Mouse (Mus musculus) macrophage (primary cell): Measurements from ENCODE around the gene Runx2. TPM values are rescaled to one million over a fixed set of nuclear protein-coding genes. Genes with fewer than 3 reads are reported as not detected.

Source experiments
- H3K27ac ChIP-seq: fragments of 350-480 bp; formaldehyde crosslinking; 2 replicates; pipeline ENCODE4 v1.9.0; 2021
- H3K36me3 ChIP-seq: fragments of 350-480 bp; formaldehyde crosslinking; 2 replicates; pipeline ENCODE4 v1.9.0; 2021; ENCODE audit errors: inconsistent target
- H3K4me3 ChIP-seq: fragments of 350-480 bp; formaldehyde crosslinking; 2 replicates; pipeline ENCODE4 v1.9.0; 2021; ENCODE audit errors: inconsistent target
- H3K79me2 ChIP-seq: fragments of 350-480 bp; formaldehyde crosslinking; 2 replicates; pipeline ENCODE4 v1.9.0; 2021; ENCODE audit errors: inconsistent target
- WGBS: methylation state at CpG from one replicate; pipeline ENCODE4 v1.1.7; 2026; ENCODE audit warnings: inconsistent platforms; ENCODE audit not compliant: missing documents; 5-methylcytosine and 5-hydroxymethylcytosine counted together
- polyA plus RNA-seq: library from polyadenylated mRNA; stranded (reverse); fragments of 250-400 nt; gene quantifications from 3 replicates; pipeline ENCODE4 v1.2.4, GENCODE M21; 2018; ENCODE audit warnings: inconsistent platforms
- total RNA-seq, 78 experiments: library from RNA; depleted of rRNA; stranded (reverse); fragments of 250-400 nt; gene quantifications; 1 replicate in 9 of 78; 2 replicates in 24 of 78; 3 replicates in 43 of 78; 4 replicates in 2 of 78; pipeline ENCODE4 v1.2.4; 2018; ENCODE audit warnings: inconsistent platforms in 56 of 78

The Runx2 gene
- total RNA-seq (2018; cell fraction: chromatin; rRNA removed), result 10 to 100 TPM in 6 of 26 experiments, 1 to 10 TPM in 20; 2.4 to 20.9 (median 7.3) TPM
- 1 to 10 TPM; 1.4 to 5.7 (median 2.7) TPM for total RNA-seq (2018; cell fraction: cytosol; rRNA removed)
- total RNA-seq (2018; cell fraction: nucleus; rRNA removed), result 10 to 100 TPM in 2 of 26 experiments, 1 to 10 TPM in 24; 2.8 to 13.2 (median 6.1) TPM
- polyA plus RNA-seq, result 1.5 to 2.8 TPM (median 1.7 TPM) in 3 replicates

- no peaks in the 10 kb centered on the region for H3K79me2 ChIP-seq
- peak within 1 kb of the TSS; percentile 8; the same call in 1 of the 2 replicates for H3K4me3 ChIP-seq
- 16% methylated on average over 3 of the region's 3 CpGs for WGBS
- H3K36me3 ChIP-seq, result no peaks in the 10 kb centered on the region
- H3K27ac ChIP-seq, result no peak within 1 kb of the TSS
Measured at GRCm38 (mm10) chr17:44814508-44815175, at the start of gene Runx2. TSS of gene Runx2 (minus strand) at chr17:44814797.

- Histone ChIP-seq H3K4me3 (no peak overlapping the region), H3K27ac (no peak overlapping the region), H3K79me2 (no peaks in the 10 kb centered on the region), H3K36me3 (no peaks in the 10 kb centered on the region)
- WGBS, result 100% methylated on average over 6 of the region's 6 CpGs
Measured at GRCm38 (mm10) chr17:44863165-44863564, 48.6 kb upstream of the Runx2 start.

GRCm38 (mm10) chr17:44842184-44842583 is 27.6 kb upstream of the Runx2 start:
- Histone ChIP-seq H3K27ac (no peak overlapping the region), H3K79me2 (no peaks in the 10 kb centered on the region), H3K4me3 (no peak overlapping the region), H3K36me3 (no peaks in the 10 kb centered on the region)
- 94% methylated on average over 4 of the region's 4 CpGs for WGBS

DNA sequence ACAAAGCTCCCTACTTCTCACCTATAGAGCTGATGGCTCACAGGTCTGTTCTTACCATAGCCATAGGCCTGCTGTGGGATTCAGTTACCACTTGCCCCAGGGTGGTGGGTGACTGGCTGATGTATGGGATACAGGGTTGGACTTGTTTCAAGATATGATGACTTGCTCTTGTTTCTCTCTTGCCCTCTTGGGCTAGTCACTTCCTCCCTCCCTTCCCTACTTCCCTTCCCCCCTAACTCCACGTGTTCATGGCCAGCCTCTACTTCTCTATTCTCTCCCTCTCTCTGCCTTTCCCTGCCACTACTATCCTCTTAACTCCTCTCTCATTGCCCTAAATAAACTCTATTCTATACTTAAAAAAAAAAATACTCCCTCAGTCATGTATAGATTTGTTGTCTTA is 16.6 kb upstream of the Runx2 start:
- Histone ChIP-seq H3K79me2 (no peaks in the 10 kb centered on the region), H3K4me3 (no peak overlapping the region), H3K36me3 (no peaks in the 10 kb centered on the region), H3K27ac (no peak overlapping the region)
- 0% methylated on average over 1 of the region's 1 CpGs for WGBS

DNA sequence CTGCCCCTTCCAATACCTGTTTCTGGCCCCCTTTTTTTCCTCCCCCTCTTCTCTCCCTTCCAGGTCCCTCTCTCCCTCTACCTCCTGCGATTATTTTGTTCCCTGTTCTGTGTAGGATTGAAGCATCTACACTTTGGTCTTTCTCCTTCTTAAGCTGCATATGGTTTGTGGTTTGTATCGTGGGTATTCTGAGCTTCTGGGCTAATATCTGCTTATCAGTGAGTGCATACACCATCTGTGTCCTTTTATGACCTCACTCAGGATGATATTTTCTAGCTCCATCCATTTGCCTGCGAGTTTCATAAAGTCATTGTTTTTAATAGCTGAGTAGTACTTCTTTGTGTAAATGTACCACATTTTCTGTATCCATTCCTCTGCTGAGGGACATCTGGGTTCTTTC is 15.0 kb upstream of the Runx2 start:
- no peaks in the 10 kb centered on the region for H3K79me2 ChIP-seq
- no peaks in the 10 kb centered on the region for H3K36me3 ChIP-seq
- no peak overlapping the region for H3K4me3 ChIP-seq
- 73% methylated on average over 3 of the region's 3 CpGs for WGBS
- no peak overlapping the region for H3K27ac ChIP-seq

- H3K79me2 ChIP-seq, result no peaks in the 10 kb centered on the region
- no peaks in the 10 kb centered on the region for H3K36me3 ChIP-seq
- no peak overlapping the region for H3K4me3 ChIP-seq
- no peak overlapping the region for H3K27ac ChIP-seq
- WGBS, result 94% methylated on average over 4 of the region's 4 CpGs
Measured at GRCm38 (mm10) chr17:44827964-44828363, 13.4 kb upstream of the Runx2 start.

- WGBS, result 89% methylated on average over 3 of the region's 3 CpGs
- no peak overlapping the region for H3K27ac ChIP-seq
- H3K4me3 ChIP-seq, result no peak overlapping the region
- H3K79me2 ChIP-seq, result no peaks in the 10 kb centered on the region
- H3K36me3 ChIP-seq, result no peaks in the 10 kb centered on the region
Measured at GRCm38 (mm10) chr17:44827124-44827523, 12.5 kb upstream of the Runx2 start.

DNA sequence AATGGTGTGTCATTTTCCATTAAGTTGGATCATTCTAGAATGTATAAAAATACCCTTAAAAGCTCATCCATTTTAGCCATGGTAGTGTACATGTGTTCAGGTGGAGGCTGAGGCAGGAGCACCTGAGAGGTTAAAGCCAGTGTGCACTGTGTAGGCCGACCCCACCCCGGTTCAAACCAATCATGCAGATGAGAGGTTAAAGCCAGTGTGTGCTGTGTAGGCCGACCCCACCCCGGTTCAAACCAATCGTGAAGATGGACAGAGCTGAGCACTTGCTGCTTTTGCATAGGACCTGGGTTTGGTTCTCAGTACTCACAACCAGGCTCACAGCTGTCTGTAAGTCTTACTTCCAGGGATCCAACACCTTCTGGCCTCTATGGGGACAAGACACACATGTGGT is 7.3 kb upstream of the Runx2 start:
- Histone ChIP-seq H3K4me3 (no peak overlapping the region), H3K36me3 (no peaks in the 10 kb centered on the region), H3K27ac (no peak overlapping the region), H3K79me2 (no peaks in the 10 kb centered on the region)
- WGBS, result 95% methylated on average over 5 of the region's 5 CpGs

- Histone ChIP-seq H3K4me3 (no peak overlapping the region), H3K27ac (no peak overlapping the region), H3K79me2 (no peaks in the 10 kb centered on the region), H3K36me3 (no peaks in the 10 kb centered on the region)
- WGBS, result 72% methylated on average over 4 of the region's 4 CpGs
Measured at GRCm38 (mm10) chr17:44819816-44820215, 5.2 kb upstream of the Runx2 start.

- Histone ChIP-seq H3K27ac (no peak overlapping the region), H3K36me3 (no peaks in the 10 kb centered on the region), H3K4me3 (no peak overlapping the region), H3K79me2 (no peaks in the 10 kb centered on the region)
- WGBS, result 27% methylated on average over 1 of the region's 2 CpGs
Measured at GRCm38 (mm10) chr17:44818825-44819224, 4.2 kb upstream of the Runx2 start.

GRCm38 (mm10) chr17:44807031-44807430 is 7.6 kb downstream of the Runx2 start:
- Histone ChIP-seq H3K4me3 (no peak overlapping the region), H3K36me3 (no peaks in the 10 kb centered on the region), H3K79me2 (no peaks in the 10 kb centered on the region), H3K27ac (no peak overlapping the region)
- no CpG with 5 or more reads among the region's 1 CpGs for whole genome bisulfite sequencing

- H3K36me3 ChIP-seq, result no peaks in the 10 kb centered on the region
- H3K79me2 ChIP-seq, result no peaks in the 10 kb centered on the region
- H3K27ac ChIP-seq, result no peak overlapping the region
- H3K4me3 ChIP-seq, result no peak overlapping the region
- WGBS, result 85% methylated on average over 3 of the region's 3 CpGs
Measured at GRCm38 (mm10) chr17:44797331-44797730, 17.3 kb downstream of the Runx2 start.

DNA sequence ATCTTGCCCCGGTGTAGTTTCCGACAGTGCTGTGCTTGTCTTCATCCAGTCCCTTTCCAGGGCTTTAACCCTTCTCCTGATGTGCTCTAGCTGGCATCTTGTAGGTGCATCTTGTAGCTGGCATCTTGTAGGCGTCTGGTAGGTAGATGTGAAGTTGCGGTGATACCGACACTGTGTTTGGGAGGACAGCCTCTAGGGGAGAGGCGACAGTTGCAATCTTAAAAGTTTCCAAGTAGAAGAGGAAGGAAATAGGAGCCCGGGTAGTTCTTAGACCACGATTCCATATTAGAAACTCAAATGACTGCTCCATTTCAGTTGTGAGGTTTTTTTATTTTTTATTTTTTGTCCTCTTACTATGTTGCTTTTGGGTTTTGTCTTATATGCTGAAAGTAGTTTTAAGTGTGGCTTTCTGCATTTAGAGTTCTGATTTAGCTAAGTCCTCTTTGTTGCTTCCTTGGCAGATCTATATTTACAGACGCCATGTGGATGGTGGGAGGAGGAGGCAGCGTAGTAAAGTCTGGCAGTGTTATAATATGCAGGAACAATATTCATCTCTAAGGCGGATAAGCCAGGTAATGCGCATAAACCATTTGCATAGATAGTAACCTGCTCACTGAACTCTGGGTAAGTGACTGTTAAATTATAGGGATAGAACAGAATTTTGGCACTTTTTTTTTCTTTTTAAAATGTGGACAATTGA is 22.2 kb downstream of the Runx2 start:
- Histone ChIP-seq H3K4me3 (no peak overlapping the region), H3K79me2 (no peaks in the 10 kb centered on the region), H3K27ac (no peak overlapping the region), H3K36me3 (no peaks in the 10 kb centered on the region)
- 47% methylated on average over 12 of the region's 12 CpGs for WGBS

GRCm38 (mm10) chr17:44788982-44789747 is 25.4 kb downstream of the Runx2 start:
- H3K27ac ChIP-seq, result 0 out of 2 replicates have a peak overlapping the region, but pooled peaks have one; percentile 12
- H3K79me2 ChIP-seq, result no peaks in the 10 kb centered on the region; the same call in 1 of the 2 replicates
- 68% methylated on average over 5 of the region's 5 CpGs for WGBS
- H3K4me3 ChIP-seq, result no peak overlapping the region
- no peaks in the 10 kb centered on the region for H3K36me3 ChIP-seq
